Mouse (Mus musculus): ENCODE measurements at regions not wholly inside any gene's neighbourhood (a gene's known extent, or its start where the extent isn't known, plus 50 kb on each side); places are given as distances from the start of the nearest gene placed in this dataset.
"Not testable (repeated sequence)": the region's sequence is repeated elsewhere in the genome, so short reads cannot be mapped to it uniquely, and the experiment has no call there.

GRCm38 (mm10) chr12:56058463-56058862 lies 222.3 kb downstream of the Brms1l start:
- DNase-seq: peak; percentile 80 to 87

GRCm38 (mm10) chr12:56055382-56055781 lies 219.3 kb downstream of the Brms1l start:
- DNase-seq: no peak

DNA sequence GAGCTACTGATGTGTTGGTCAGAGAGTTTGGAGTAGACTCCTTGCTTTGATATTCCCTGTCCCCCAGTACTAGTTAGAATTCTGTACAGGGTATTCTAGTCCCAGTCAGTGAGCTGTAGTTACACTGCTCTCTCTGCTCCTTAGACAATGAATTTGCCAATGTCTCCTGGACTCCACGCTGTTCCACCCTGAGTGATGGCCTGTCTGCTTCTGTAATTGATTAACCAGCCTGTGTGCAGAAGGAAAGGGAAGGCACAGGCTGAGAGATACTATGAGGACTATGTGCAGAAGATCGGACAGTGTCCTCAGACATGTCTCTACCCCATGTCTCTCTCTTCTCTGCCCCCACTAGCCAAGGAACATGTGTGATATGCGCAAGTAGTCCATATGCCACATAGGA lies 209.9 kb downstream of the Brms1l start:
- DNase-seq: no peak

GRCm38 (mm10) chr12:56020954-56021514 lies 184.9 kb downstream of the Brms1l start:
- DNase-seq: no peak

DNA sequence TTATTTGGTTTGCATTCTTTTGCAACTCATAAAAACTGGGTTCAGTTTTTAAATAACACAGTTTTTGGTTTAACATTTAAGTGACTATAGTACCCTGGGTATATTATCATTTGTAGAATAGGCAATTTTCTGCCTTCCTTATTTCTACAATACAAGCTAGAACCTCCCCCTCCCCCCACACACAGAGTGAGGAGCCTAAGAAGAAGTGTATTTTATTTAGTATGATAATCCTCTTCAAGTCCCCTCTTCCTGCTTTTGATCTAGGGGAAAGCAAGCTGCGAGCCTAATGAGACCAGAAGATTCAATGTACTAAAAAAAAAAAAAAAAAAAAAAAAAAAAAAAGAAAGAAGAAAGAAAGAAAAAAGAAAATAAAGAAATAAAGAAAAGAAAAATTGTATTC lies 184.4 kb downstream of the Brms1l start:
- no peak for DNase-seq

DNA sequence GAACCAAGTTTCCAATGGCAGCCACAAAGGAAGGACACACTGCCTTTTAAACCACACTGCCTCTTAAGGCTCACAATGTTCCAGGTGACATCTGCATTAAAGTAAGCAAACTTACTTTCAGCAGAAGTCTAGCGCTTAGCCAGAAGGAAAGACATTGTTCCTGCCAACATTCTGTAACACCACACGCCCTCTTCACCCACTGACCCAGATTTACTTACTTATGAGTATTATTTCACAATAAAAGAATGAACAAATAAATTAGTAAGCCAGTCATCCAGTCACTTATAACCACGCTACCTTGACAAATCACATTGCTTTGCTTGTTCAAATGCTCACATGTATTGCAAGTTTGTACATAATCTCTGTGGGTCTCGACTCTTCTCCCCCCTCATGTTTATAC lies 173.9 kb downstream of the Brms1l start:
- DNase-seq: no peak

DNA sequence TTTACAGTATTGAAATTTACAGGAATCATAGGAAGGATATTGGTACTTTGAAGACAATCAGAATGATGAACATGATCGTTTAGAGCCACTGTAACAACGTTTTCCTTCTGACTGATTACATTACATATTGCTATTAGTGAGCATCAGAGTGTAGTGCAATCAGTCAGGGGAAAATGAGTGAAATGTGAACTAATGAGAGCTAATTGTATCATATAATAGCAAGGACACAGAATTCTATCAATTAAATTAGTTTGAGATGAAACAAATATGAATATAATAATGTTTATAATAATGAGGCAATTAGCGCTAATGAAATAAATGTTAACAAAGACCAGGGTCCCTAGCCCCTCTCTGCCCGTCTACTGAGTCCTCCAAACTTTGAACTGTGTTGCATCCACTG lies 169.7 kb downstream of the Brms1l start:
- no peak for DNase-seq

DNA sequence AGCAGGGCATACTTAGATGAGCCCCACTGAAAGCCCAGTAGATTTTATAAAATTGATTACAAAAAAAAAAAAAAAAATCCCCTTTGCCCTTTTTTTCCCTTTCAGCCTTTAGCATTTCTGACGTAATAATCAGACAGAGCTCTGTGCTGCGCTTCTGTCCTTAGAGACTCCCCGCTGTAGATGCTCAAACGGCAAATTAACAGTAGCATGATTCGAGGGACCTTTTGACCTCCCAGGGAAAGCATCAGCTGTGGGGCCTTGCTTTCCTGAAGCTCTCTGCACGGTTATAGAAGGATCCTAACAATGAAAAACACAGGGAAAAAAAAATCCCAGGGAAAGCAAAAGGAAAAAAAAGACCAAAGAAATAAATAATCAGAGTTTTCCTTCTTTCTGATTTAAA lies 169.2 kb downstream of the Brms1l start:
- DNase-seq: no peak

GRCm38 (mm10) chr12:56004479-56004878 lies 168.4 kb downstream of the Brms1l start:
- DNase-seq: no peak

DNA sequence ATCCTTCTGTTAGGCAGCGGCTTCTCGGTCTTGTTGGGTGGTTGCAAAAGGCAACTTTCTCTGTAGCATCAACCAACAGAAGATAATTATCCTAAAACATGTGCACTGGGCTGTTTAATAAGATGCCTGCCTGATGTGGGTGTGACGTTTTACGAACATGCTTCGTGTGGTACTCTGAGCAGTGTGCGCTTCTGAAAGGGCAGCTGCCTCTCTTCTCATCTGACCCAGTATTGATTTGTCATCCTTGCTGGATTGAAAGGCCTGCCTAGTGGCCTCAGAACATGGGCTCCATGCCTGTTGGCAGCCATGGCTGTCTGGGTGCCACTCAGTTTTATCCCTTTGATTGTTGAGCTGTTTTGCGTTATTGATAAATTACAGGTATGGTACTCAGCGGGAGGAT lies 167.4 kb downstream of the Brms1l start:
- no peak for DNase-seq

DNA sequence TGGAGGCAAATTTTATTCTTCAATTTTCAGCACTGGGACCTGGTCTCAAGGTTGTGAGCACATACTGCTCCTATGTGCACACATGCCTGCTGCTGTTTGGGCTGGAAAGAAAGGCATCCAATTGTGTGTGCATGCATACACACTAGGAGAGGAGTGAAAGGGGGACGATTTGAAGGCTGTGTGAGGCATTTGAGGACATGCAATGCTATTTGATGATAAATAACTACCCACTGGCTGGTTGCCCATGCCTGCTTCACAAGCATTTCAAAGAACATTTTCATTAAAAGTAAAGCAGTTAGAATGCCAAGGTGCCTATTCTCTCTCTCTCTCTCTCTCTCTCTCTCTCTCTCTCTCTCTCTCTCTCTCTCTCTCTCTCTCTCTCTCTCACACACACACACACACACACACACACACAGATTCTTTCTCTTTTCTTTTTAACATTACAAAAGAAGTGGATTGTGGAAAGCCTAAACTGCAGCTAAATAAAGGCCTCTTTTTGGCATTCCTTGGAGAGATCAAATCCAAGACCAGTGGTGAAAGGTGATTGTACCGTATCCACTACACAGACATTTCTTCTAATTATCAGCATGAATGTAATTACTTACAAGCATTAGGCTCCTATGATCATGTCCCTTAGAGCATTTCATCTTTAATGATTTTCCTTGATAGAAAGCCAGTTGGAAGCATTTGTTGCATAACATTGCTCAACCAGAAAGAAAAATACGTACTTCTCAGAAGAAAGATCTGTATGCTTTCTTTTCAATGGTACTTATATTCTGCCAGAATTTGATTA lies 160.7 kb downstream of the Brms1l start:
- no peak for DNase-seq

DNA sequence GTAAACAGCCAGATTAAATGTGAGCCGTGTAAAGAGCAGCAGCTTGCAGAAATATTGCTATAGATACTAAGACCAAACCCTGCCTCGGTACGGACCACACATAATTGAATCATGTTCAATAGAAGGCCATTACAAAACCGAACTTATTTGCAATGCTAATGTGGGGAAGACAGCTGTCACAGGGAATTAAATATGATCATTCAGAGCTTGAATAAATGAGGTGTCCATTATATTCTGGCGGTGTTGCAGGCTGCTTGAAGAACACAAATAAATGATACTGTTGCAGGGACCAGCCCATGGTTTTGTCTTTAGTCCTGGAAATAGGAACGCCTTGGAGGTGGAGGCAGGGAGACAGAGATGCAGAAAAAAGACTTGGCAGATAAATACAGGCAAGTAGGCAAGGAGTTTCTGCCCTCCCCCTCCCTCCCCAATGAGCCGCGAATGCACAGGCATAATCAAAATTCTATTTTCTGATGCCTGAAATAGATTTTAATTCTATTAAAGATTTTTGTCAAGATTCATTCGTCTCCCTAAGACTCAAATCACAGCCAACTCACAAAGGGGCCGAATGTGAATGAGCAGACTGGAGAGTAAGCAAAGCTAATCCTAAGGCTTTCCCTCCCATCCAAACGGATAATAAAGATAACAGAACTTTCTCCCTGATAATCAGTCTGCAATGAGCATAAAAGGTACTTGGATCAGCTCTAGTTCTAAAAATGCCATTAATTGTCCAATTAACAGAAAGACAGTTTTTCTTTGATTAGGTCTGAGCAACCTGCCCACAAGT lies 147.6 kb downstream of the Brms1l start:
- DNase-seq: no peak

GRCm38 (mm10) chr12:55983128-55983527 lies 147.0 kb downstream of the Brms1l start:
- no peak for DNase-seq

GRCm38 (mm10) chr12:55974262-55974661 lies 138.1 kb downstream of the Brms1l start:
- no peak for DNase-seq

DNA sequence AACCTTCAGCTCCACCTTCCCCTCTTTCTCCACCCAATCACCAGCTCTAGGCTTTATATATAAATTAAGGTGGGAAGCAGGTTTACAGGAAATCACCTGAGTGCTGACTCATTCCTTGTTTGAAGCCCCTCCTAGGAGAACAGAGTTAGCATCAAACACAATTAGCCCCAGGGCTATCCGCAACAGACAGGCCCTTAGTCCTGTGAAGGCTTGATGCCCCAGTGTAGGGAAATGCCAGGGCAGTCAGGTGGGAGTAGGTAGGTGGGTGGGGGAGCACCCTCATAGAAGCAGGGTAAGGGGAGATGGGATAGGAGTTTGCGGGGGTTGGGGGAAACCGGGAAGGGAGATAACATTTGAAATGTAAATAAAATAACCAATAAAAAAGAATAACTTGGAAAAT lies 123.2 kb downstream of the Brms1l start:
- DNase-seq: not testable (repeated sequence)

GRCm38 (mm10) chr12:55940566-55940965 lies 104.4 kb downstream of the Brms1l start:
- no peak for DNase-seq

DNA sequence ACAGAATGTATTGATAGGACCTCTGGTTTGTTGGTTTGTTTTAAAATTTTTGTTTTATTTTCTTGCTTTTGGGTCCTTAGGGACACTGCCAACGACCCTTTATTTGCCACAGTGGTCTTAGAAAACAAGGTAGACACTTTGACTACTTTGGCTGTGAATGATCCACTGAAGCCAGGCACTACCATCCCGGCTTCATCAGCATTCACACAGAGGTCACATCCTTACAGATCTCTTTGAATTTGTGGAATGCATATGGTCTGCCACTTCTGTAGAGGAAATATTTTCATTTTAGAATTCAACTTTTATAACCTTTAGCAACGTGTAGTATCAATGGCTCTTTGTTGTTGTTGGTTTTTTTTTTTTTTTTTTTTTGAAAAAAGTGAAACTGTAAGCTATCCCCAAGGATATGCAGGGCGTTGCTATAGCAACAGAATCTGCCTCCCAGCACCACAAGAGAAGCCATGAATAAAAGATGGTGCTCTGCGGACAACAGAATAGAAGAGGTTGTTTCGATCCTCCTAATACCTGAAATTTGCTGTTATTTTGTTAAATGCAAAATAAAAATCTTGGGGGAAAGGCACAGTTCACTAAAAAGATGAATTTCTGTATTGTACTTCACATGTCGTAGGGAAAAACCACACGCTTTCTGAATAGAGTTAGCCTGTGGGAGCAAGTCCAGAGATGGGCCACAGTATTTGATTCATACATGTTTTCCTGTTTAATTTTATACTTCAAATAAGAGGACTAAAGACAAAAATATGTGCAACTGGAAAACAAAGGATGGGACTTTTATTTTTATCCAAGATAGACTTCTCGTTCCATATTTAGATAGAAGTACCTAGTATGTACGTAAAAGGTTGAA lies 103.4 kb downstream of the Brms1l start:
- DNase-seq: no peak

GRCm38 (mm10) chr12:55934172-55934571 lies 98.0 kb downstream of the Brms1l start:
- no peak for DNase-seq

GRCm38 (mm10) chr12:55933417-55933816 lies 97.3 kb downstream of the Brms1l start:
- DNase-seq: no peak

DNA sequence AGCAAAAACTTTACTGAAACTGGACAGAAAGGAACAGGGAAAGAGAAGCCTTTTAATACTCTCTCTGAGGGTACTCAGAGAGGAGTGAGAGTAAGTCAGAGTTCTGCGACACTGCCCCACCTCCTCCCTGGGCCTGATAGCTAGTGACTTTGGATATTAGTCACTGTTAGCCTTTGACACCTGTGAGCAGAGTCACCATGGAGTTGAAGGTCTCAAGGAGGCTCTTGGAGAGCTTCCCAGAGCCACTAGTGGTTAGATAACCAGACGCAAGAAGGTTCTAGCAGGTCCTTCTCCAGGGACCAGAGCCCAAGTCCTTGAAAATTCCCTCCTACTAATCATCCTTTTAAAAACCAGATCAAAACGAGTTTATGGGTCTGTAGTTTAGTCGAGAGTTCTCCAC lies 94.3 kb downstream of the Brms1l start:
- no peak for DNase-seq

GRCm38 (mm10) chr12:55926974-55927321 lies 90.8 kb downstream of the Brms1l start:
- no peak for DNase-seq

DNA sequence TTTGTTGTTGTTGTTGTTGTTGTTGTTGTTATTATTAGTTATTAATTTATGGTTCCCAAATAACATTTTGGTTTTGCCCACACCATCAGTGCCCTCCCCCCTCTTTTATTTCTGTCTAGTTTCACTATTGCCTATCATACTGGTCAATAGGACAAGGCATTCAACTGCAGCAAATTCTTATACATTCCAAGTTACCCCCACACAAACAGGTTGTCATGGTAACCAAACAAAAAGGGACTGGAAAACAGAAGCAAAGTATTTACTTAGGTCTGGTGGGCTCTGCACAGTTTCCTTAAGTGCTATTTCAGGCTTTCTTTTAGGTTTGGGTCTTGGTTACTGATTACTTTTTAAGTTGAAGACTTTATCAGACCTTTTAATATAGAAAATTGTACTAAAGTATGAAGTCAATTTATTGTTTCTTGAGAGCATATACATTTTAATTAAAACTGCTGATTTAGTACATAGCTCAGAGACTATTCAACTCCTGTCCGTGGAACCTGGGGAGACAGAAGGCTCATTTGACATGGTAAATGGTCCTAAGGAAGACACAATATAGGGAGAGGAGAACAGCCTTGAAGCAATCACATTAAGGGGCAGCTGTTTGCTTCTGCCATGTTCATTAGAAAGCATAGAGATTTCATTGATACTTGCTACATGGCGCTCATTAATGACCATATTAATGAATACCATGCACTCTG lies 90.3 kb downstream of the Brms1l start:
- DNase-seq: no peak
